Mouse (Mus musculus): ENCODE measurements around the gene Gabbr2.

DNA sequence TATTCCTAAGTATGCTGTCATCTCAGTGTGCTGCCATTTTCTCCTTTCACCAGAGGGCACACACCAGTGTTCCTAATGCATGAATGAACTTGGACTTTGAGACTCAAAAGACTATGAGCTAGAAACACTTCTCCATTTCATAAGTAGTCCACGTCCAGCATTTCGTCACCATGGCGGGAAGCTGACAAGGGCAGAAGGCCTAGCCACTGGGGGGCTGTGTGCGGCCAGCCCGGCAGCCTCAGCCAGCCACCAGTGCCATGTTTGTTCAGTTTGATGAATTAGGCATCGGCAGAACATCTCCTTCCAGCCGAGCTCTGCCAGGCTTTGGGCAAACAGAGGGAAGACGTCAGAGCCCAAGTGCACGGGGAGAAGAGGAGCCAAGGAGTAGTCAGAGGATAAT lies 97.5 kb downstream of the Gabbr2 start:
- TF ChIP-seq CTCF (IDR thresholded peaks at IDR 0.05; ENCODE audit: control insufficient read depth, insufficient read depth, insufficient read length) (no peak), MYOD1 (IDR thresholded peaks at IDR 0.05; ENCODE audit: control insufficient read depth, insufficient read length, low read depth) (no peak), MYOG (IDR thresholded peaks at IDR 0.05; ENCODE audit: control insufficient read depth, extremely low read depth, insufficient read length) (no peak), USF1 (IDR thresholded peaks at IDR 0.05; ENCODE audit: low read depth) (no peak), CEBPB (IDR thresholded peaks at IDR 0.05; ENCODE audit: low read depth) (no peak)

All from C2C12 (cell line).